Mouse (Mus musculus) ES-E14 (cell line): Measurements from ENCODE around the gene P3h3.

Experiments used
- HCFC1 ChIP-seq: IDR thresholded peaks from 2 replicates; pipeline ENCODE4 v1.6.1; 2012; ENCODE audit warnings: low read length, inconsistent platforms, borderline replicate concordance; ENCODE audit not compliant: insufficient read depth
- MAFK ChIP-seq: IDR thresholded peaks from 2 replicates; pipeline ENCODE4 v1.6.1; 2014; ENCODE audit warnings: mild to moderate bottlenecking, low read depth, low read length, inconsistent platforms; ENCODE audit not compliant: insufficient read depth
- ZC3H11A ChIP-seq: IDR thresholded peaks from 2 replicates; pipeline ENCODE4 v1.6.1; 2012; ENCODE audit warnings: low read depth, mild to moderate bottlenecking, inconsistent platforms, low read length, borderline replicate concordance

DNA sequence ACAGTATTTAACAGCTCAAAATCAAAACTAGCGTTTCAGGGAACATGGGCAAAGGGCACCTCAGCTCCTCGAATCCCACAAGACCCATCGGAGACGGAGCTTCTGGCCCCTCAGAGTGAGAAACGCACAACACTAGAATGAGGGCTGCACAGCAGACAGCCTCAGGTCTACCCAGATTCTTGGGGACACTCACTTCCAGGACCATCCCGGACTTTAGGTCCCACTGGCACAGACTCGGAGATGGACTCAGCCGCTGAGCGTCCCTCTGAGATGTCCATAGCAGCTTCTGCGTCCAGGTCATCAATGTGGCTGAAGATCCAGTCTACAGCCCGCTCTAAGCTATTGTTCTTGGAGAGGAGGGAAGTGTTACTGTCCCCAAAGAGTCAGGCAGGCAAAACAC, 40.4 kb downstream of the P3h3 start:
- TF ChIP-seq ZC3H11A: no peak
- TF ChIP-seq HCFC1: no peak
- TF ChIP-seq MAFK: no peak
